Mouse (Mus musculus) liver, embryonic 14.5 days (tissue): ENCODE measurements around the gene Mutyh.

Experiments used
- CTCF ChIP-seq: IDR thresholded peaks from 2 replicates; pipeline ENCODE4 v1.5.1; 2016; ENCODE audit warnings: antibody characterized with exemption, low read depth, control low read depth
- EP300 ChIP-seq: IDR thresholded peaks from 2 replicates; pipeline ENCODE4 v1.6.1; 2016; ENCODE audit warnings: antibody characterized with exemption, low read depth

DNA sequence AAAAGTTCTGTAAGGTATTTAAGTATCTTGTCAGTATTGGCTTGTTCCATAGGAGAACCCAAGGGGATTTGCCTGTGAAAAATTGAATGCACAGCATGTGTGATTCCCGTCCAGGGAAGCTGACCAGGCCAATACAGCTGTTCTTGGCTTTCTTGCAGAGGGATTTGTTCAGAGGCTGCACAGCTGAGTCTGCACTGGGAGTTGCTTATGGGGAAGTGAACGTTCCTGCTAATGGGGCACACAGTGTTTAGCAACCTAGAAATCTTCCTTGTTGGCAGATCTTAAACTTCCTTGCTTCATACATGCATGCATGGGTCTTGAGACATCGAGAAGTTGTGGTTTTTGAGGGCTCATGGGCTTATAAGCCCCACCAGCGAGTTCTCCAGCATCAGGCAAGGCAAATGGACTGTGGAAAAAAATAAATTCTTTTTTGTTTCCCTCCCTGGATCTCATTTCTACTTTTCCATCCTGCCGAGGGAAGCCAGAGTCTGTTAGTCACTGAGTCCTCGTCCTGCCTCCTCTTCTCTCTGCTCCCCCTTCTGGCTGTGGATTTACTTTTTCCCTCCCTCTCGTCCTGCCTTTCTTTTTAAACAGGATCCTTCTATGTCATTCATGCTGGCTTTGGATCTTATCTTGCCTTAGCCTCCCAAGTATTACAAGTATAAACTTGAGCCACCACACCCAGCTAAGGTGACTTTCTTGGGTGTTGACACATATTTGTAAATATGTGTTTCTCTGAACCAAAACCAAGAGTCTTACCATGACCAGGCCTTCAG, 19.4 kb upstream of the Mutyh start:
- no peak for TF ChIP-seq CTCF
- no peak for TF ChIP-seq EP300
